Mouse (Mus musculus) embryonic facial prominence, embryonic 10.5 days (tissue): Measurements from ENCODE around the gene Paqr7. TPM values are rescaled to one million over a fixed set of nuclear protein-coding genes. Genes with fewer than 3 reads are reported as not detected.
"Not testable (repeated sequence)": the region's sequence is repeated elsewhere in the genome, so short reads cannot be mapped to it uniquely, and the experiment has no call there.

ENCODE experiments used
- DNase-seq: peaks from one replicate; pipeline ENCODE4 v3.0.0-alpha.2; 2017; ENCODE audit warnings: low spot score
- H3K27ac ChIP-seq: fragments of 300-500 bp; sonication (generic); replicated peaks from 2 replicates; pipeline ENCODE4 v1.5.1; 2016; ENCODE audit warnings: mild to moderate bottlenecking
- H3K27me3 ChIP-seq: fragments of 300-500 bp; sonication (generic); replicated peaks from 2 replicates; pipeline ENCODE4 v1.6.1; 2016; ENCODE audit warnings: low read depth, mild to moderate bottlenecking; ENCODE audit not compliant: poor library complexity, severe bottlenecking
- H3K36me3 ChIP-seq: fragments of 300-500 bp; sonication (generic); replicated peaks from 2 replicates; pipeline ENCODE4 v1.6.1; 2016; ENCODE audit warnings: mild to moderate bottlenecking, moderate library complexity
- H3K4me1 ChIP-seq: fragments of 300-500 bp; sonication (generic); 2 replicates; pipeline ENCODE4 v1.6.1; 2016
- H3K4me3 ChIP-seq: fragments of 300-500 bp; sonication (generic); 2 replicates; pipeline ENCODE4 v1.5.1; 2016; ENCODE audit warnings: mild to moderate bottlenecking, moderate library complexity
- H3K9me3 ChIP-seq: fragments of 300-500 bp; sonication (generic); 2 replicates; pipeline ENCODE4 v1.6.1; 2016; ENCODE audit warnings: mild to moderate bottlenecking
- WGBS: fragments of 180-500 bp; shearing (Covaris S2); methylation state at CpG from one replicate; pipeline ENCODE4 v1.1.7; 2016; 5-methylcytosine and 5-hydroxymethylcytosine counted together
- polyA plus RNA-seq: library from polyadenylated mRNA; unstranded; fragments of >200 nt; fragmentation: Nextera tagmentation; extraction: Ambion mirVana; gene quantifications from 2 replicates; pipeline ENCODE4 v1.2.1, GENCODE M21; 2016

The Paqr7 gene
- polyA plus RNA-seq, 1 experiment from 2014 or later, result 2.1 TPM

GRCm38 (mm10) chr4:134494780-134495545 lies 1.5 kb upstream of the Paqr7 start:
- WGBS, result 73% methylated on average over 16 of the region's 16 CpGs
- Histone ChIP-seq H3K36me3 (no peaks in the 10 kb centered on the region), H3K4me3 (no peak overlapping the region), H3K4me1 (peaks cover 32% of the 10 kb centered on the region), H3K9me3 (no peaks in the 10 kb centered on the region), H3K27ac (peak overlapping the region; percentile 36; the same call in 1 of the 2 replicates), H3K27me3 (peaks cover 27% of the 10 kb centered on the region)
- peak; percentile 41 for DNase-seq

DNA sequence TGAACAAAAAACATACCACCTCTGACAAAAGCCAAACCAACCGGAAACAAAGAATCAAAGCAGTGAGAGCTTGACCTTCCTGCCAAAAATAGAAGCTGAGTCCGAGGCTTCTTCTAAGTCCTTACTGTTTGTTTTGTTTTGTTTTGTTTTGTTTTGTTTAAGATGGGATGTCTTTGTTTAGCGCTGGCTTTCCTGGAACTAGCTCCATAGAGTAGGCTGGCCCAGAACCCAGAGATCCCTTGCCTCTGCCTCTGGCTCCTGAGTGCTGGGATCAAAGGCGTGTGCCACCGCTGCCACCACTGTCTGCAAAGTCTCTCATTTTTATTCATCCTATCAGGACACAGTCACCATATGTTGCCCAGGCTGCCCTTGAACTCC lies 962 bp upstream of the Paqr7 start:
- Histone ChIP-seq H3K36me3 (no peaks in the 10 kb centered on the region), H3K4me3 (no peak overlapping the region), H3K27ac (peak overlapping the region; percentile 36; the same call in 1 of the 2 replicates), H3K27me3 (peaks cover 27% of the 10 kb centered on the region), H3K9me3 (no peaks in the 10 kb centered on the region), H3K4me1 (peaks cover 32% of the 10 kb centered on the region)
- no peak for DNase-seq
- WGBS, result 71% methylated on average over 5 of the region's 5 CpGs

- H3K27me3 ChIP-seq, result peaks cover 27% of the 10 kb centered on the region
- peak overlapping the region; percentile 81 for H3K27ac ChIP-seq
- 12% methylated on average over 6 of the region's 6 CpGs for WGBS
Observed at GRCm38 (mm10) chr4:134497223-134497622, 726 bp downstream of the Paqr7 start.

GRCm38 (mm10) chr4:134497986-134498731 lies 1.7 kb downstream of the Paqr7 start:
- H3K9me3 ChIP-seq, result no peaks in the 10 kb centered on the region
- DNase-seq, result no peak
- H3K27me3 ChIP-seq, result peaks cover 27% of the 10 kb centered on the region
- no peak overlapping the region for H3K4me3 ChIP-seq
- H3K36me3 ChIP-seq, result no peaks in the 10 kb centered on the region
- H3K27ac ChIP-seq, result no peak overlapping the region
- peaks cover 27% of the 10 kb centered on the region for H3K4me1 ChIP-seq
- WGBS, result 79% methylated on average over 12 of the region's 12 CpGs

More at GRCm38 (mm10) chr4:134497223-134497622, 726 bp downstream of the Paqr7 start:
- H3K36me3 ChIP-seq, result no peaks in the 10 kb centered on the region
- H3K9me3 ChIP-seq, result no peaks in the 10 kb centered on the region
- DNase-seq, result no peak
- H3K4me1 ChIP-seq, result peaks cover 27% of the 10 kb centered on the region
- H3K4me3 ChIP-seq, result peak overlapping the region; percentile 77

DNA sequence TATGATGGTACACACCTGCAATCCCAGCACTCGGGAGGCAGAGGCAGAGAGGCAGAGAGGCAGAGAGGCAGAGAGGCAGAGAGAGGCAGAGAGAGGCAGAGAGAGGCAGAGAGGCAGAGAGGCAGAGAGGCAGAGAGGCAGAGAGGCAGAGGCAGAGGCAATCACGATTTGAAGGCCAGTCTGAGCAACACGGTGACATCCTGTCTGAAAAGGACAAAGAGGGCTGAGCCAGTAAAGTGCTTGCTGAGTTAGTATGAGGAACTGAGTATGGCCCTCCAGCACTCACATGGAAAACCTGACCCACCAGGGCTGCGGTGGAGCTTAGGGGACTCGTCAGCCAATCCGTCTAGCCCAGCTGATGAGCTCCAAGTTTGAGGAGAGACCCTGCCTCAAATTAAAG lies 2.5 kb downstream of the Paqr7 start:
- H3K9me3 ChIP-seq, DNase-seq, H3K4me3 ChIP-seq, H3K36me3 ChIP-seq, H3K27ac ChIP-seq: not testable (repeated sequence)
- 79% methylated on average over 6 of the region's 6 CpGs for WGBS
- H3K4me1 ChIP-seq, result peaks cover 27% of the 10 kb centered on the region
- H3K27me3 ChIP-seq, result peaks cover 27% of the 10 kb centered on the region

DNA sequence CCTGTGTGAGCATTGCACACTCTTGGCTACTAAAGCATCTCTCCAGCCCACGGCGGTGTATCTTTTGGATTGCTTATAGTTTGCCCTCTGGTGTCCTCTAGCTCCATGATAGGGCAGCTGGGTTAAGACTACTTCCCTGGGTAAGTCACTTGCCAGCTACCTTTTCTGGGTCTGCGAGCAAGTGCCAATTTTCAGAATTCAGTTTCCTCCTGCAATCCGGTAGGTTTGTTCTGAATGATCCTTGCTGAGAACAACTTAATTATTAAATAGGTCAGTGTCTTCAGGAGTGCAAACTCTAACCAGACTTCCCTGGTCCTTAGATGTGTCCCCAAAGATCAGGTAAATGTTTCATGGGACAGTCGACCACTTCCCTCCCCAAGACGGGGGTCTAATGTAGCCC lies 4.6 kb downstream of the Paqr7 start:
- Histone ChIP-seq H3K4me1 (peaks cover 16% of the 10 kb centered on the region), H3K4me3 (no peak overlapping the region), H3K9me3 (no peaks in the 10 kb centered on the region), H3K27me3 (peaks cover 21% of the 10 kb centered on the region), H3K27ac (no peak overlapping the region), H3K36me3 (no peaks in the 10 kb centered on the region)
- WGBS, result 96% methylated on average over 6 of the region's 6 CpGs
- no peak for DNase-seq

GRCm38 (mm10) chr4:134503686-134504357 lies 7.3 kb downstream of the Paqr7 start:
- 0 out of 2 replicates have a peak, but pooled peaks cover 3% of the 10 kb centered on the region for H3K36me3 ChIP-seq
- H3K4me3 ChIP-seq, result no peak overlapping the region
- no peak for DNase-seq
- 81% methylated on average over 4 of the region's 4 CpGs for WGBS
- no peaks in the 10 kb centered on the region for H3K4me1 ChIP-seq
- H3K9me3 ChIP-seq, result no peaks in the 10 kb centered on the region
- H3K27ac ChIP-seq, result no peak overlapping the region
- H3K27me3 ChIP-seq, result no peaks in the 10 kb centered on the region

DNA sequence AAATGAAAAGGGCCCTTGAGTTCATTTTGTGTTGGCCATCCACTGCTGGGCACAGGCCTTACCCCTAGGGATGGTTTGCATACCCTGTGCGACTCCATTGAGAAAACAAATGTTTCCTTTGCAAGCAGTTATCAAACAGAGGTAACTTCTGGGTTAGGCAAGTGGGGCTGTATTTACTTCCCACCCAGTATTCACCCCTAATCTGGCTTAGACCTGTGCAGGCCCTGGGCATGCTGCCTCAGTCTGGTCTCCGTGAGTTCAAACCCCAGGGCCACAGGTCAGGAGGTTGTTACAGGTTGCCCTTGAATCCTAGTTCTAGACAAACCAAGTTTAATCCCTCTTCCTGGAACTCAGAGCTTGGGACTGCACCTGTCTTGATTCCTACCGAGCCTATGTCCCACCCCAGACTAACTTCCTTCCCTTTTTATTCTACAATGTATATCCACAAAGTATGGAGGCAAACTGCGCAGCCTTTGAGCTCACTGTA lies 8.8 kb downstream of the Paqr7 start:
- Histone ChIP-seq H3K27me3 (no peaks in the 10 kb centered on the region), H3K4me1 (0 out of 2 replicates have a peak, but pooled peaks cover 3% of the 10 kb centered on the region), H3K4me3 (no peak overlapping the region), H3K36me3 (0 out of 2 replicates have a peak, but pooled peaks cover 3% of the 10 kb centered on the region), H3K9me3 (no peaks in the 10 kb centered on the region), H3K27ac (no peak overlapping the region)
- no peak for DNase-seq
- 87% methylated on average over 4 of the region's 4 CpGs for WGBS

GRCm38 (mm10) chr4:134505966-134506594 lies 9.6 kb downstream of the Paqr7 start:
- no peak for DNase-seq
- Histone ChIP-seq H3K9me3 (no peaks in the 10 kb centered on the region), H3K4me3 (no peak overlapping the region), H3K27ac (no peak overlapping the region), H3K36me3 (0 out of 2 replicates have a peak, but pooled peaks cover 3% of the 10 kb centered on the region), H3K4me1 (0 out of 2 replicates have a peak, but pooled peaks cover 4% of the 10 kb centered on the region), H3K27me3 (no peaks in the 10 kb centered on the region)
- 71% methylated on average over 3 of the region's 4 CpGs for WGBS

DNA sequence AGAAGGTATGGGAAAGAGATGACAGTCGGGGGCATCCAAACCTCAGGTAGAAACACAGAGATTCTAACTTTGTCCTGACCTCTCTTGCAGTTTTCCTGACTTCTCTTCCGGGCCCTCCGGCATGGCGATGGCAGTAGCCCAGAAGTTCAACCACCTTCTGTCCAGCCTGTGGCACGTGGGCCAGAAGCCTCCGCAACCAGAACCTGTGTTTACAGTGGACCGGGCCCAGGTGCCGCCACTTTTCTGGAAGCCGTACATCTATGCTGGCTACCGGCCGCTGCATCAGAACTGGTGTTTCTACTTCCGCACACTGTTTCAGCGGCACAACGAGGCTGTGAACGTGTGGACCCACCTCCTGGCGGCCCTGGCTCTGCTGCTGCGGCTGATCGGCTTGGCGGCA lies 10.2 kb downstream of the Paqr7 start:
- Histone ChIP-seq H3K27me3 (no peaks in the 10 kb centered on the region), H3K27ac (no peak overlapping the region), H3K4me1 (peaks cover 10% of the 10 kb centered on the region), H3K4me3 (no peak overlapping the region), H3K36me3 (0 out of 2 replicates have a peak, but pooled peaks cover 3% of the 10 kb centered on the region), H3K9me3 (no peaks in the 10 kb centered on the region)
- DNase-seq, result no peak
- WGBS, result 88% methylated on average over 19 of the region's 19 CpGs

DNA sequence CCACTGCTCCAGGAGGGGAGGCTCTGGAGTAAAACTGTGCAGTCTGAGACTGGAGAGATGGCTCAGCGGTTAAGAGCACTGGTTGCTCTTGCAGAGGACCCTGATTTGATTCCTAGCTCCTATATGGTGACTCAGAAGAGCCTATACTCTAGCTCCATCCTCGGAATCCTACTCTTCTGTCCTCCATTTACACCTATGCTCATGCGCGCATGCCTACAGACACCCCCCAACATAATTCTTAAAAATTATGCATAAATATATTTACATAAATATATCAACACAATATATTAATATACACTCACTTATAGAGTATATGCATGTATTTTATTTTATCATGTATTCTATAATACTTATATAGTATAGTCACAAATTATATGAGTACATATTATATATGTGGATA lies 13.9 kb downstream of the Paqr7 start:
- 75% methylated on average over 4 of the region's 4 CpGs for WGBS
- H3K36me3 ChIP-seq, result peaks cover 14% of the 10 kb centered on the region
- H3K4me3 ChIP-seq, result peak overlapping the region; percentile 70; the same call in 1 of the 2 replicates
- no peak for DNase-seq
- H3K9me3 ChIP-seq, result no peaks in the 10 kb centered on the region
- peaks cover 35% of the 10 kb centered on the region for H3K4me1 ChIP-seq
- H3K27me3 ChIP-seq, result no peaks in the 10 kb centered on the region
- no peak overlapping the region for H3K27ac ChIP-seq
